Mouse (Mus musculus) MEL (cell line): ENCODE data around the gene Tekt4. TPM values are rescaled to one million over a fixed set of nuclear protein-coding genes. Genes with fewer than 3 reads are reported as not detected.

ENCODE experiments used
- DNase-seq: peaks from one replicate; pipeline ENCODE4 v3.0.0; 2011; ENCODE audit warnings: low read depth, low spot score
- H3K27ac ChIP-seq: 2 replicates; pipeline ENCODE4 v1.5.1; 2012; ENCODE audit warnings: low read depth, mild to moderate bottlenecking, control low read depth, low read length, moderate library complexity; ENCODE audit not compliant: control insufficient read depth
- H3K27me3 ChIP-seq, 2 experiments: fragments of 150-350 bp in 1 of 2; sonication (generic) in 1 of 2; 2 replicates each; pipeline ENCODE4 v1.6.1; 2012; ENCODE audit warnings: low read length in 2 of 2, mild to moderate bottlenecking in 2 of 2, improper control_type of control experiment in 1 of 2, moderate library complexity in 1 of 2; ENCODE audit not compliant: insufficient read depth in 2 of 2, control insufficient read depth in 1 of 2
- H3K36me3 ChIP-seq, 2 experiments: 2 replicates each; pipeline ENCODE4 v1.6.1; 2012 to 2014; ENCODE audit warnings: low read length in 2 of 2, improper control_type of control experiment in 1 of 2, inconsistent platforms in 1 of 2, mild to moderate bottlenecking in 1 of 2; ENCODE audit not compliant: insufficient read depth in 2 of 2, control insufficient read depth in 1 of 2
- H3K4me1 ChIP-seq, 2 experiments: fragments of 150-350 bp in 1 of 2; sonication (generic) in 1 of 2; 2 replicates each; pipeline ENCODE4 v1.6.1; 2012; ENCODE audit warnings: low read length in 2 of 2, improper control_type of control experiment in 1 of 2, mild to moderate bottlenecking in 1 of 2; ENCODE audit not compliant: insufficient read depth in 2 of 2, control insufficient read depth in 1 of 2
- H3K4me3 ChIP-seq, 2 experiments: fragments of 150-350 bp in 1 of 2; sonication (generic) in 1 of 2; 2 replicates each; pipeline ENCODE4 v1.5.1; 2012; ENCODE audit warnings: low read depth in 2 of 2, low read length in 2 of 2, mild to moderate bottlenecking in 2 of 2, moderate library complexity in 2 of 2, control low read depth in 1 of 2, improper control_type of control experiment in 1 of 2; ENCODE audit not compliant: control insufficient read depth in 1 of 2, insufficient read depth in 1 of 2
- H3K79me2 ChIP-seq: 2 replicates; pipeline ENCODE4 v1.6.1; 2012; ENCODE audit warnings: mild to moderate bottlenecking, low read length, moderate library complexity; ENCODE audit not compliant: control insufficient read depth, poor library complexity, insufficient read depth
- H3K9ac ChIP-seq: 2 replicates; pipeline ENCODE4 v1.6.1; 2012; ENCODE audit warnings: low read depth, mild to moderate bottlenecking, control low read depth, low read length, moderate library complexity; ENCODE audit not compliant: control insufficient read depth, poor library complexity, severe bottlenecking
- H3K9me3 ChIP-seq: fragments of 150-350 bp; sonication (generic); replicated peaks from 2 replicates; pipeline ENCODE4 v1.6.1; 2012; ENCODE audit warnings: mild to moderate bottlenecking, low read length, improper control_type of control experiment, moderate library complexity; ENCODE audit not compliant: insufficient read depth
- CHD1 ChIP-seq: IDR thresholded peaks from 2 replicates; pipeline ENCODE4 v1.6.1; 2012; ENCODE audit warnings: low read depth, mild to moderate bottlenecking, inconsistent platforms, low read length, improper control_type of control experiment
- E2F4 ChIP-seq: IDR thresholded peaks from 2 replicates; pipeline ENCODE4 v1.6.1; 2011; ENCODE audit warnings: low read depth, low read length, improper control_type of control experiment, borderline replicate concordance
- ETS1 ChIP-seq: IDR thresholded peaks from 2 replicates; pipeline ENCODE4 v1.6.1; 2012; ENCODE audit warnings: low read depth, mild to moderate bottlenecking, inconsistent platforms, low read length, improper control_type of control experiment, moderate library complexity
- GABPA ChIP-seq: IDR thresholded peaks from 2 replicates; pipeline ENCODE4 v1.6.1; 2012; ENCODE audit warnings: low read depth, mild to moderate bottlenecking, inconsistent platforms, low read length, improper control_type of control experiment, moderate library complexity
- GATA1 ChIP-seq: IDR thresholded peaks from 2 replicates; pipeline ENCODE4 v1.6.1; 2011; ENCODE audit warnings: low read depth, low read length, improper control_type of control experiment
- MAFK ChIP-seq: IDR thresholded peaks from 2 replicates; pipeline ENCODE4 v1.6.1; 2011; ENCODE audit warnings: low read depth, mild to moderate bottlenecking, low read length, improper control_type of control experiment, borderline replicate concordance
- MEF2A ChIP-seq: IDR thresholded peaks from 2 replicates; pipeline ENCODE4 v1.6.1; 2014; ENCODE audit warnings: low read depth, mild to moderate bottlenecking, inconsistent platforms, low read length, improper control_type of control experiment; ENCODE audit not compliant: poor library complexity, insufficient replicate concordance, severe bottlenecking; ENCODE audit errors: extremely low read depth
- MXI1 ChIP-seq: IDR thresholded peaks from 2 replicates; pipeline ENCODE4 v1.6.1; 2011; ENCODE audit warnings: mild to moderate bottlenecking, low read depth, low read length, improper control_type of control experiment
- MYC ChIP-seq: IDR thresholded peaks from 2 replicates; pipeline ENCODE4 v1.6.1; 2011; ENCODE audit warnings: low read depth, mild to moderate bottlenecking, low read length, improper control_type of control experiment, moderate library complexity
- POLR2A ChIP-seq, 2 experiments: IDR thresholded peaks; 2 replicates each; pipeline ENCODE4 v1.6.1; 2011 to 2012; ENCODE audit warnings: low read length in 2 of 2, mild to moderate bottlenecking in 2 of 2, control low read depth in 1 of 2, improper control_type of control experiment in 1 of 2, low read depth in 1 of 2, moderate library complexity in 1 of 2; ENCODE audit not compliant: control insufficient read depth in 1 of 2, insufficient read depth in 1 of 2, poor library complexity in 1 of 2
- POLR2AphosphoS2 ChIP-seq: IDR thresholded peaks from 2 replicates; pipeline ENCODE4 v1.6.1; 2011; ENCODE audit warnings: low read length, improper control_type of control experiment
- POLR2AphosphoS5 ChIP-seq: IDR thresholded peaks from 2 replicates; pipeline ENCODE4 v1.6.1; 2012; ENCODE audit warnings: low read depth, borderline replicate concordance, mild to moderate bottlenecking, inconsistent platforms, low read length, moderate library complexity, mixed read lengths
- RAD21 ChIP-seq: IDR thresholded peaks from 2 replicates; pipeline ENCODE4 v1.6.1; 2011; ENCODE audit warnings: mild to moderate bottlenecking, low read depth, low read length, improper control_type of control experiment
- SIN3A ChIP-seq: IDR thresholded peaks from 2 replicates; pipeline ENCODE4 v1.6.1; 2012; ENCODE audit warnings: low read length, improper control_type of control experiment, inconsistent platforms
- USF1 ChIP-seq: IDR thresholded peaks from 2 replicates; pipeline ENCODE4 v1.6.1; 2014; ENCODE audit warnings: low read depth, mild to moderate bottlenecking, inconsistent platforms, low read length, improper control_type of control experiment, moderate library complexity
- ZKSCAN1 ChIP-seq: IDR thresholded peaks from 2 replicates; pipeline ENCODE4 v1.6.1; 2012; ENCODE audit warnings: low read depth, mild to moderate bottlenecking, inconsistent platforms, low read length, improper control_type of control experiment, moderate library complexity
- ZNF384 ChIP-seq: IDR thresholded peaks from 2 replicates; pipeline ENCODE4 v1.6.1; 2012; ENCODE audit warnings: low read depth, mild to moderate bottlenecking, inconsistent platforms, low read length, improper control_type of control experiment
- polyA plus RNA-seq, 2 experiments: library from polyadenylated mRNA; stranded (reverse) in 1 of 2; unstranded in 1 of 2; fragments of >175 nt in 1 of 2; fragments of >200 nt in 1 of 2; gene quantifications; 2 replicates each; pipeline versions ENCODE4 v1.2.1 to v1.2.4; 2012; ENCODE audit warnings: low replicate concordance in 2 of 2, low read depth in 1 of 2; ENCODE audit not compliant: insufficient read length in 2 of 2, insufficient read depth in 1 of 2, missing spikeins in 1 of 2
- total RNA-seq: library from RNA; depleted of rRNA; stranded (reverse); fragments of 300-350 nt; gene quantifications from 2 replicates; pipeline ENCODE4 v1.2.3, GENCODE M21; 2012

Gene Tekt4
- total and polyA plus RNA-seq, 3 experiments = not detected

GRCm38 (mm10) chr17:25514055-25514454 is 59.6 kb downstream of the Tekt4 start:
- Histone ChIP-seq H3K4me3 (no peak overlapping the region), H3K79me2 (no peaks in the 10 kb centered on the region), H3K4me1 (no peaks in the 10 kb centered on the region), H3K9me3 (no peaks in the 10 kb centered on the region), H3K36me3 (no peaks in the 10 kb centered on the region), H3K9ac (no peak overlapping the region), H3K27me3 (no peaks in the 10 kb centered on the region), H3K27ac (no peak overlapping the region)
- no peak for DNase-seq
- TF ChIP-seq ETS1 (no peak), USF1 (no peak), POLR2AphosphoS2 (no peak), MXI1 (no peak), CHD1 (no peak), MAFK (no peak), GATA1 (no peak), MEF2A (no peak), RAD21 (no peak), POLR2AphosphoS5 (no peak), ZKSCAN1 (no peak), POLR2A (IDR thresholded peaks at IDR 0.05; ENCODE audit: control insufficient read depth in 1 of 2, insufficient read depth in 1 of 2, low read depth in 1 of 2, low read length in 2 of 2, poor library complexity in 1 of 2) (no peak), GABPA (no peak), E2F4 (no peak)

DNA sequence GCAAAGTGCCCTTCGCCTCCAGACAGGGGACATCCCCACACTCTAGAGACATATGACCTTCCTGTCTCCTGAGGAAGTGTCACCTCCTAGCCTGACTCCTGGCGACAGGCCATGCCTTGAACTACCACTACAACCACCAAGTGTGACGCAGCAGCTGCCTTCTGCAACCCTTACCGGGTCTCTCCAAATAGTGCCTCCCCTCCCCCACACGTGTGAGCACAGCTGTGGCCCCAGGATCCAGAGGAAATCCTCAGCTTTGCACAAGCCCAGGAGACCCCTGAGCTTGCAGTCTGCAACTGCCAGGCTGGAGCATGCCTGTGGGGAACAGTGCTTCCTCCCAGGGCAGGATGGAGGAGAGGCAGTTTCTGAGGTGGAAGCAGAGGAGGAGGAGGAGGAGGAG is 61.9 kb downstream of the Tekt4 start:
- Histone ChIP-seq H3K9me3 (no peaks in the 10 kb centered on the region), H3K4me1 (no peaks in the 10 kb centered on the region), H3K79me2 (no peaks in the 10 kb centered on the region), H3K9ac (no peak overlapping the region), H3K36me3 (no peaks in the 10 kb centered on the region), H3K27ac (no peak overlapping the region), H3K4me3 (no peak overlapping the region), H3K27me3 (no peaks in the 10 kb centered on the region)
- TF ChIP-seq SIN3A = no peak
- TF ChIP-seq MXI1 = no peak
- no peak for TF ChIP-seq ZNF384
- no peak for TF ChIP-seq E2F4
- no peak for TF ChIP-seq MYC
- no peak for TF ChIP-seq USF1
- no peak for DNase-seq
